Mouse (Mus musculus) telencephalon, adult 2 months (tissue): Measurements from ENCODE around the gene Arhgap19.

ENCODE experiments used
- DNase-seq: peaks from one replicate; pipeline ENCODE4 v3.0.0-alpha.2; 2011; ENCODE audit warnings: low read depth, low spot score

The Arhgap19 gene

GRCm38 (mm10) chr19:41743396-41743795 is 58.5 kb downstream of the Arhgap19 start, which contains the start of gene Slit1:
Gene Slit1, minus strand, starts transcription at chr19:41743665.
- DNase-seq: peak; percentile 62

GRCm38 (mm10) chr19:41738896-41739295 is 63.0 kb downstream of the Arhgap19 start:
- DNase-seq: no peak

DNA sequence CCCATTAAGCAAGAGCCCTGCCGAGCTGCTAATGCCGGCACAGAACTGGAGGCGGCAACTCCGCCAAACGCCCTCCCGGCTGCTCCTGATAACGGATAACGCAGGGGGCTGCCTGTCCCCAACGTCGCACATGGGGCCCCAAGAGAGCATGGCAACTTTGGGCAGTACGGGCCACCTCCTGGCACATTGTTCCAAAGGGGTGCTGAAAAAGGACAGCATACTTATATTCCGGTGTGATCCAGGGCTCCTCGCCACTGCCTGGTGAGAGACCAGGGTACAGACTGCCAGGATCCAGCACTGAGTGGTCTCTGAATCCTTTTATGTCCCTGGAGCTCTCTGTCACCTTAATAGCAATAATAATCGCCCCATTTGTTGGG is 63.4 kb downstream of the Arhgap19 start:
- no peak for DNase-seq

- DNase-seq: peak; percentile 50
Measured at GRCm38 (mm10) chr19:41737657-41738428, 64.0 kb downstream of the Arhgap19 start.

DNA sequence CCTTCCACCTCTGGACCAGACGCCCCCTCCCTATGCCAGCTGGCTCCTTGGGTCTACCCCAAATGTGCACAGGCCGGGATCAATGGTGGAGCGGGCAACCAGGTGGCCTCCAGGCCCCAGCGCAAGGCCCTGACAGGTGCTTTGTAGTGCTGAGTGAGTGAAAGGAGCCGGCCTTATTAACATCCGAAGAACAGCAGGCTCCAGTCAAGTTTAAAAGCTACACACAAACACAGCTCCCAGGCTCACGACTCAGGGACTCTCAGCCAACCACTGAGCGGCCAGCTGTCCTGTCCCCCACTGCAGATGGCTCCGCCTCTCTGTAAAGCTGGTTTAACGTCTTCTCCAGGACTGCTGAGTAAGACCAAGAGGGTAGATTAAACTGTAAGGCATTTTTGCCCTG is 67.2 kb downstream of the Arhgap19 start:
- peak; percentile 53 for DNase-seq

GRCm38 (mm10) chr19:41725491-41725890 is 76.4 kb downstream of the Arhgap19 start:
- no peak for DNase-seq

DNA sequence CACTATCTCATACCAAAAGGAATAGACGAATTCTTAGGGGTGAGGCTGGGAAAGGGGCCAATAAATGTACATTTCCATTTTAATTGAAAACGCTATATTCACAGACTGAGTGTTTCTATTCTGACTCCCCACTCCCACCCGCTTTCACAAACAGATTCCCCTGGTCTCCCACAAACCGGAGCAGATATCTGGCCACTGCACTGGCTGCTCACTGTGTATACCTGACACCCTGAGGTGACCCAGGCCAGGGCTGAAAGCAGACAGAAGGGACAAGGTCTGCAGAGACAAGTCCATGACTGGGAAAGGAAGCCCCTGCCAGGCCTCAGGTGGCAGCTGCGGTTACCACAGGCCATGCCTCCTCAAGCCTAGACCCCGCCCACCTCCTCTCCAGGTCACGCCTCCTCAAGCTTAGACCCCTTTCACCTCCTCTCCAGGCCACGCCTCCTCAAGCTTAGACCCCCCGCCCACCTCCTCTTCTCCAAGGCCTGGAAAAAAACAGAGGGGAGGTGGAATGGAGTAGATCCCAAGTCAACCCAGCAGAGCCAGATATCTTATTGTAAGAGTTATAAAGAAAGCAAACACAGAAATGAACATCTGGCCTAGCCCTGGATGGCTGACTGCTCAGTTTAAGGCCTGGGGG is 76.9 kb downstream of the Arhgap19 start:
- no peak for DNase-seq

DNA sequence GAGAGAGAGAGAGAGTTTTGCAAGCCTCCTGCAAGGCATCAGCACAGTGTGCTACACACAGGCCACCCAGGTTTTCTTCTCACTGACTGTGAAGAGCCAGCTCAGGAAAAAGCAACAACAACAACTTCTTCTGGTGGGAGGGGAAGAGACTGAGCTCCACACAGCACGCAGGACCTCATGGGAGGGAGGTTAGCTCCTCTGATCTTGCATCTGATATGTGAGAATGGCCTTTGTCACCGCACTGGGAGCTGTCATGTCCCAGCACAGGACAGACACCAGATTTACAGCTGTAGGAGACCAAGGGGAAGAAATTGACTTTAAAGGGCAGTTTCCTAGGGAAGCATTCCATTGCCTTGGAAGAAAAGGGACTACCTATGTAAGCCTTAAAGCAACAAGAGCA is 78.5 kb downstream of the Arhgap19 start:
- no peak for DNase-seq

DNA sequence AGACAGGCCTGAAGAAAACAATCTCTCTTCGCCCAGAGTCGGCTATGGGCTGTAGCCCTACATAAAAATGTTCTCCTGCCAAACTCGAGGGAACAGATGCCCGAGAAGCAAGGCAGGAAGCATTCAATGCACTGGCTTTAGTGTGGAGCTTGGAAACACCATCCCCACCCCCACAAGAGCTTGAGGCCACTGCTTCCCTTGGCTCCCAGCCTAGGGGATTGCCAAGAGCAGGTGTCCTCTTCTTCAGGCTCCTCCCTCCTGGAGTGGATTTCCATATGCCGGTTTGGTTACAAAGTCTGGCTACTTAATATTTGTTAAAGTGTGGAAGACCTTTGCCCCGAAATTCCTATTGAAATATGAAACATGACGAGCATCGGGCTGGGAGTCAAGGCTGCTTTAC is 82.4 kb downstream of the Arhgap19 start:
- DNase-seq: no peak
